Mouse (Mus musculus) intestine, postnatal 0 days (tissue): Measurements from ENCODE around the gene Msln. TPM values are rescaled to one million over a fixed set of nuclear protein-coding genes. Genes with fewer than 3 reads are reported as not detected.

Source experiments
- ATAC-seq: fragments of 200-750 bp; cut with Nextera tagmentation; 2 replicates; pipeline ENCODE4 v1.8.0; 2017; ENCODE audit warnings: mild to moderate bottlenecking, moderate TSS enrichment, moderate library complexity
- H3K27ac ChIP-seq: fragments of 300-500 bp; sonication (generic); 2 replicates; pipeline ENCODE4 v1.5.1; 2014; ENCODE audit warnings: mild to moderate bottlenecking, low read depth, low read length, moderate library complexity
- H3K27me3 ChIP-seq: fragments of 300-500 bp; sonication (generic); replicated peaks from 2 replicates; pipeline ENCODE4 v1.6.1; 2014; ENCODE audit warnings: low read length, mixed read lengths; ENCODE audit not compliant: control insufficient read depth, insufficient read depth
- H3K36me3 ChIP-seq: fragments of 300-500 bp; sonication (generic); 2 replicates; pipeline ENCODE4 v1.6.1; 2014; ENCODE audit warnings: mild to moderate bottlenecking, moderate library complexity; ENCODE audit not compliant: control insufficient read depth, insufficient read depth
- H3K4me1 ChIP-seq: fragments of 300-500 bp; sonication (generic); replicated peaks from 2 replicates; pipeline ENCODE4 v1.6.1; 2014; ENCODE audit warnings: antibody characterized with exemption, low read length, mixed read lengths; ENCODE audit not compliant: control insufficient read depth, insufficient read depth
- H3K4me2 ChIP-seq: fragments of 300-500 bp; sonication (generic); replicated peaks from 2 replicates; pipeline ENCODE4 v1.6.1; 2014; ENCODE audit warnings: low read depth, mild to moderate bottlenecking, moderate library complexity
- H3K4me3 ChIP-seq: fragments of 300-500 bp; sonication (generic); 2 replicates; pipeline ENCODE4 v1.5.1; 2014; ENCODE audit warnings: low read depth, low read length
- H3K9ac ChIP-seq: fragments of 300-500 bp; sonication (generic); 2 replicates; pipeline ENCODE4 v1.6.1; 2014; ENCODE audit warnings: mild to moderate bottlenecking, low read depth, low read length
- H3K9me3 ChIP-seq: fragments of 300-500 bp; sonication (generic); 2 replicates; pipeline ENCODE4 v1.6.1; 2016; ENCODE audit warnings: mixed run types; ENCODE audit not compliant: control insufficient read depth
- CTCF ChIP-seq: sonication (generic); IDR thresholded peaks from 2 replicates; pipeline ENCODE4 v1.5.1; 2016; ENCODE audit warnings: low read depth, mild to moderate bottlenecking, control low read depth, antibody characterized with exemption, moderate library complexity
- WGBS: fragments of 180-500 bp; shearing (Covaris S2); extraction: QIAGEN DNeasy Blood & Tissue Kit; methylation state at CpG from one replicate; pipeline ENCODE4 v1.1.7; 2014; 5-methylcytosine and 5-hydroxymethylcytosine counted together
- microRNA-seq: library from miRNA; unstranded; fragments of <30 nt; microRNA quantifications from one replicate; pipeline ENCODE4, GENCODE M21; 2016
- polyA plus RNA-seq: library from polyadenylated mRNA; unstranded; fragments of >200 nt; fragmentation: Nextera tagmentation; extraction: Ambion mirVana; gene quantifications from 2 replicates; pipeline ENCODE4 v1.2.1, GENCODE M21; 2015

Msln gene
- polyA plus RNA-seq, 1 experiment from 2014 or later = 48.2 TPM

GRCm38 (mm10) chr17:25711136-25711535 lies 43.0 kb downstream of the Msln start:
- Histone ChIP-seq H3K4me3 (no peak overlapping the region), H3K4me2 (no peak overlapping the region), H3K9ac (no peak overlapping the region), H3K27ac (no peak overlapping the region), H3K36me3 (no peaks in the 10 kb centered on the region), H3K27me3 (peaks cover under 1% of the 10 kb centered on the region; the same call in 1 of the 2 replicates), H3K9me3 (no peaks in the 10 kb centered on the region), H3K4me1 (no peaks in the 10 kb centered on the region)
- no peak for TF ChIP-seq CTCF
- WGBS = 71% methylated on average over 4 of the region's 4 CpGs
- ATAC-seq = no peak

DNA sequence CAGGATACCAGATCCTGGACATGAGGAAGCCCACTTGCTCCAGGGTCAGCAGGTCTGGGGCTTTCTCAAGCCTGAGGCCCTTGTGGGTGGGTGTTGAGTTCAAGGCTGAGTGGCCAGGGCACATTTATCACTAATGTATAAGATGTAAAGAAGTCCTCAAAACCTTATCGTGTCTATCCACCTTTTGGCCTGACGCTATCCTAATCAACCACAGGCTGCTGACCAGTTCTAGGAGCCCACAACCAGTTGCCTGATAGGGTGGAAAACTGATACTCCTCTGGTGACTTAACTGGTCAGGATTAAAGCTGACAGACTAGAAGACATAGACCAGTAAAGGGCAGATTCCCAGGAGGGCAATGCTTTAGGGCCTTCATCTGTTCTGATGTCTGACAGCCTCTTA lies 44.2 kb downstream of the Msln start:
- no peaks in the 10 kb centered on the region for H3K9me3 ChIP-seq
- no peak overlapping the region for H3K4me2 ChIP-seq
- H3K36me3 ChIP-seq = no peaks in the 10 kb centered on the region
- no peak for TF ChIP-seq CTCF
- no peaks in the 10 kb centered on the region for H3K4me1 ChIP-seq
- ATAC-seq = no peak
- H3K27ac ChIP-seq = no peak overlapping the region
- H3K9ac ChIP-seq = no peak overlapping the region
- H3K27me3 ChIP-seq = no peaks in the 10 kb centered on the region
- 92% methylated on average over 2 of the region's 2 CpGs for WGBS
- no peak overlapping the region for H3K4me3 ChIP-seq

DNA sequence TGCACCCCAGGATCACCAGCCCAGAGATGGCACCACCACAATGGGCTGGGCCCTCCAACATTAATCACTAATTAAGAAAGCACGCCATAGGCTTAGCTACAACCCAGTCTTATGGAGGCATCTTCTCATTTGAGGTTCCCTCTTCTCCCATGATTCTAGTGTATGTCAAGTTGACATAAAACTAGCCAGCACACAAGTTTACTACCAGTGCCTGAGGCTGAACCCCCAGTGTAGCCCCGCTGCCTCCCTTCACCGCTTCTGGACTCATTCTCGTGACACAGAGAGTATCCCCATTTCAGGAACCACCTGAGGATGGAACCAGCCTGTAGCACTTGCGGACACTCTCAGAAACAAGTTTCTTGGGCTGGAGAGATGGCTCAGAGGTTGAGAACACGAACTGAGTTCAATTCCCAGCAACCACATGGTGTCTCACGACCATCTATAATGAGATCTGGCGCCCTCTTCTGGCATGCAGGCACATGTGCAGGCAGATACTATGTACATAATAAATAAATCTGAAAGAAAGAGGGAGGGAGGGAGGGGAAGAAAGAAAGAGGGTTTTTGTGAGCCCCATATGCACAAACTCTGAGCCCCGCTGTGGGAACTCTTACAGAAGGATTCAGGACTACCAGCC lies 53.2 kb downstream of the Msln start:
- Histone ChIP-seq H3K4me1 (no peaks in the 10 kb centered on the region), H3K27ac (no peak overlapping the region), H3K36me3 (no peaks in the 10 kb centered on the region), H3K9ac (no peak overlapping the region), H3K27me3 (0 out of 2 replicates have a peak, but pooled peaks cover 3% of the 10 kb centered on the region), H3K4me2 (no peak overlapping the region), H3K4me3 (no peak overlapping the region), H3K9me3 (no peaks in the 10 kb centered on the region)
- 61% methylated on average over 9 of the region's 9 CpGs for WGBS
- TF ChIP-seq CTCF = peak; percentile 57
- ATAC-seq = no peak

Small RNAs within 50 kb of the gene (microRNA-seq; reads per million reads assigned to microRNA genes)
- not detected for gene Gm25083
- gene Mir6966 = not detected

Other genes with a start within 250 kb of the Msln start
- 1.7 and 2.5 TPM in 2 replicates for gene Sox8, start 183.7 kb downstream of the Msln start, polyA plus RNA-seq
- gene Lmf1, start 175.3 kb downstream of the Msln start, polyA plus RNA-seq = 16.1 and 16.5 TPM in 2 replicates
- 0.92 and 0.95 TPM in 2 replicates for gene Gng13, start 37.2 kb downstream of the Msln start, polyA plus RNA-seq
- gene Chtf18, start 27.0 kb downstream of the Msln start, polyA plus RNA-seq = 4.3 and 6.1 TPM in 2 replicates
- gene Rpusd1, start 26.7 kb downstream of the Msln start, polyA plus RNA-seq = 6.7 and 7.2 TPM in 2 replicates
- gene Mslnl, start 18.3 kb downstream of the Msln start, polyA plus RNA-seq = not detected in 2 replicates
- gene Narfl, start 19.4 kb upstream of the Msln start, polyA plus RNA-seq = 20.2 and 21.7 TPM in 2 replicates
- 28.2 and 31.4 TPM in 2 replicates for gene Haghl, start 31.3 kb upstream of the Msln start, polyA plus RNA-seq
- 0.09 and 0.18 TPM in 2 replicates for gene Ccdc78, start 32.2 kb upstream of the Msln start, polyA plus RNA-seq
- gene Fam173a, start 38.5 kb upstream of the Msln start, polyA plus RNA-seq = 127 and 129 TPM in 2 replicates
- not detected in 2 replicates for gene AC134908.4, start 41.3 kb upstream of the Msln start, polyA plus RNA-seq
- gene Metrn, start 42.8 kb upstream of the Msln start, polyA plus RNA-seq = 21.4 and 23.5 TPM in 2 replicates
- 1.1 and 1.5 TPM in 2 replicates for gene Fbxl16, start 54.7 kb upstream of the Msln start, polyA plus RNA-seq
- 9.6 and 10.2 TPM in 2 replicates for gene Wdr24, start 69.2 kb upstream of the Msln start, polyA plus RNA-seq
- gene Jmjd8, start 74.5 kb upstream of the Msln start, polyA plus RNA-seq = 22.7 and 23.0 TPM in 2 replicates
- 245 and 246 TPM in 2 replicates for gene Stub1, start 79.0 kb upstream of the Msln start, polyA plus RNA-seq
- gene Rhbdl1, start 82.9 kb upstream of the Msln start, polyA plus RNA-seq = 1.4 and 1.9 TPM in 2 replicates
- 0.54 and 0.90 TPM in 2 replicates for gene Gm20683, start 87.4 kb upstream of the Msln start, polyA plus RNA-seq
- gene Rhot2, start 90.5 kb upstream of the Msln start, polyA plus RNA-seq = 18.1 and 20.4 TPM in 2 replicates
- gene Wdr90, start 107.1 kb upstream of the Msln start, polyA plus RNA-seq = 2.5 and 2.9 TPM in 2 replicates
- gene Mcrip2, start 114.4 kb upstream of the Msln start, polyA plus RNA-seq = 51.0 and 55.9 TPM in 2 replicates
- gene Mettl26, start 120.7 kb upstream of the Msln start, polyA plus RNA-seq = 46.6 and 51.7 TPM in 2 replicates
- gene Wfikkn1, start 126.5 kb upstream of the Msln start, polyA plus RNA-seq = 0.14 and 0.27 TPM in 2 replicates
- 15.8 and 16.9 TPM in 2 replicates for gene Rab40c, start 165.3 kb upstream of the Msln start, polyA plus RNA-seq
- gene Pigq, start 190.6 kb upstream of the Msln start, polyA plus RNA-seq = 34.9 and 37.2 TPM in 2 replicates
- not detected in 2 replicates for gene Nhlrc4, start 190.6 kb upstream of the Msln start, polyA plus RNA-seq
- gene A930017K11Rik, start 198.2 kb upstream of the Msln start, polyA plus RNA-seq = 0.05 and 0.09 TPM in 2 replicates
- 29.5 and 37.4 TPM in 2 replicates for gene Capn15, start 231.4 kb upstream of the Msln start, polyA plus RNA-seq